Mouse (Mus musculus) right cerebral cortex, postnatal 36 days (tissue): Measurements from ENCODE around the gene Bmx.

Experiments used
- DNase-seq, 2 experiments: peaks; one replicate each; pipeline ENCODE4 v3.0.0; 2022; ENCODE audit warnings: low spot score in 2 of 2, mixed read lengths in 1 of 2

Gene Bmx

DNA sequence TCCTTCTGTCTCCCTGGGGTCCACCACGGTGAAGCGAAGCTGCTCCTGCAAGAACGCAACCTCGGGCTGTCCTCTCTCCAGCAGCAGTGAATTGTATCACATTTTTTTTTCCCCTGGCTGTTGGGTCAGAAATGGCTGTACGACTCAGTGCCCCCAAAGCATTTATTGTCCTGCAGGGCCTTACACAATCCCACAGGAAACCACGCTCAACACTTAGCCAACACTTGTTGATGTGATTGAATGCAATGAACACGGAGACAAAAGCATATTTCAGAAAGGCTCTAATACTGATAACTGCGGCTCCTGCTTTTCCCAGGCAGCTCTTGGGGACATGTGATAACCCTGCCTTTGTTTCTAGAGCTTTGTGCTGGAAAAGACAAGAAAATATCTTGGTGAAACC, at the start of gene Bmx:
TSS of gene Bmx (minus strand) at position 137 of the 400 bp plus-strand sequence.
- no peak for DNase-seq

- no peak for DNase-seq
Measured at GRCm38 (mm10) chrX:164306250-164306649, 48.3 kb upstream of the Bmx start.

DNA sequence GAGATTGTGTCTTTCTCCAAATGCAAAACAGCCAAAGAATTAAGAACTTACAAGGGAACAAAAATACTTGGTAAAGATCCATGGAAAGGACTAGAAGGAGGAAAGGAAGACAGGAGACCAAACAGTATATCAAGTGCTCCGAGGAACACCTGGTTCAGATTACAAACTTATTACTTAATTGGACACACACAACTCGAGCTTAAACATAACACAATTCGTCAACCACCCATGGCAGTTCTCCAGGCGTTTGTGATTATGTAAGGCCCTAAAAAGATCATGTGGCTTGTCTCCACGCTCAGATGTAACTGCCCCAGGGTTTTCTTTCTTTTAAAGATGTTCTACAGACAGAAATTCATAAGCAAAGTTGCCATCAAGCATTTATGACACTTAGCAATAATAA, 33.2 kb upstream of the Bmx start:
- DNase-seq, result no peak

GRCm38 (mm10) chrX:164287077-164287476, 29.1 kb upstream of the Bmx start:
- no peak for DNase-seq

GRCm38 (mm10) chrX:164283808-164284207, 25.8 kb upstream of the Bmx start:
- no peak for DNase-seq

GRCm38 (mm10) chrX:164280918-164281647, 23.1 kb upstream of the Bmx start:
- no peak for DNase-seq

DNA sequence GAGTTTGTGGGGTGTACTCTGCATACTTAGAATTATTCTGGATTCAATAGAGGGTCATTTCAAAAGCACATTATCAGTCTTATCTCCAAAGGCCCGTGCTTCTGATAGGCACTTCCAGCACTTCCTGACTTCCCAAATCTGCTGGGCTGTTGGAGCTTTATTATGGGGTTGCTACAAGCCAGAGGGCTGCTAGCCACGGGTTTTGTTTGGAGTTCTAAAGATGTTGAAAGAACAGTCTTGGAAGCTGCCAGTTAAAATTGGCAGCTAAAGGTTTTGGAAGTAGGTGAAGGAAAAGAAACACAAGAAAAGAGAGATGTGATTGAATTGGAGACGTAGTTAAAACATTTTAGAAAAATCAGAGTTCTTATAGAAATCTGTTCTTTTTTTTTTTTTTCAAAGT, 17.5 kb upstream of the Bmx start:
- no peak for DNase-seq

DNA sequence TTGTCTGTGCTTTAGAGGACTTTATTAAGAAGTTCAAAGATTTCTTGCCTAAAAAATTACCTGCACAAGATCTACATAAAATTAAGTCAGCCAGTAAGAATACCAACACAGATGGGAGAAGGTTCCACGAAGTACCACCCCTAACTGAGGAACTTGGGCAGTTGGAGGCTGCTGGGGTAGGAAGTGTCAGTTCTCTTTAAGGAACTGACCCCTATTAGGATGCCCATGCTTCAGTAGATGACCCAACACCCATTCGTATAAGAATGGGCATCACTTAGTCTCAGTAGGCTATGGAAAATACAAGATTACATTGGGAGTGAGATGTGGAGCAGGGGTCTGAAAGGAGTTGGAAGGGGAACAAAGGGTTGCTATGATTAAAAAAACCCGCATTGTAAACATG, 12.6 kb upstream of the Bmx start:
- DNase-seq, result no peak

GRCm38 (mm10) chrX:164269285-164269761, 11.3 kb upstream of the Bmx start, which contains the start of gene Pir:
Gene Pir (plus strand): TSS chrX:164269371.
- DNase-seq, result peak; percentile 10 to 33

- DNase-seq, result no peak
Measured at GRCm38 (mm10) chrX:164264861-164265260, 6.9 kb upstream of the Bmx start.

- DNase-seq, result no peak
Measured at GRCm38 (mm10) chrX:164262286-164262685, 4.3 kb upstream of the Bmx start.

DNA sequence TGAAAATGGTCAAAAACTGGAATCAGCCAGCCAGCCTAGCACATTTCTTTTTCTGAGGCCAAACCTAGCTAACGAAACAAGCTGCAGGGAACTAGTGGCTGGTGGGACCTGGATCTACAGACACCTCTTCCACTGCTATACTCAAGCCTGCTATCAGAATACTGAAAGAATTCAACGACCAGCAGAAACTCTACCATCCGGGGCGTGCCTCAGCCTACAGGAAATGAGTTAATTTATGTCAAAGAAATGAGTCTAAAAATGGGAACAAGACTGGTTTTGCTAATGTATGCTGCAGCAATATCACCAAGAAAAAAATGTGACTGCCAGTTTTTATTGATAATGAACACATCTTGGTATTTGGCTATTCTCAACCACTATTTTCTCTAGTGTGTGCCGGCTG, 669 bp upstream of the Bmx start:
- DNase-seq, result no peak

- DNase-seq, result no peak
Measured at GRCm38 (mm10) chrX:164256527-164256926, 1.5 kb downstream of the Bmx start.

DNA sequence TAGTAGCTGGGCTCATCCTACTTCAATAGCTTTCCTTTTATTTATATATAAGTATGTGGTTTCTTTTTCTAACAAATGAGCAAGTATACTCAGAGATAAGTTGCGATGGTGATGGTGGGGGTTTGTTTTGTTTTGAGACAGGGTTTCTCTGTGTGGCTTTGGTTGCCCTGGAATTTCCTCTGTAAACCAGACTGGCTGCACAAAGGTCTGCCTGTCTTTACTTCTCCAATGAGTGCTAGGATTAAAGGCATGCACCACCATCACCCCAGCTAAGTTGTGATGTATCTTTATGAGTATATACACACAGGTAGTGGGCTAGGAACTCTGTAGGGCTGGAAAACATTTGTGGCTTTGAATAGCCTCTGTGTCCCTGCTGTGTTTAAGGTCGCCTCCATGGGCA, 11.3 kb downstream of the Bmx start:
- no peak for DNase-seq

GRCm38 (mm10) chrX:164245714-164246113, 12.3 kb downstream of the Bmx start:
- DNase-seq, result no peak

DNA sequence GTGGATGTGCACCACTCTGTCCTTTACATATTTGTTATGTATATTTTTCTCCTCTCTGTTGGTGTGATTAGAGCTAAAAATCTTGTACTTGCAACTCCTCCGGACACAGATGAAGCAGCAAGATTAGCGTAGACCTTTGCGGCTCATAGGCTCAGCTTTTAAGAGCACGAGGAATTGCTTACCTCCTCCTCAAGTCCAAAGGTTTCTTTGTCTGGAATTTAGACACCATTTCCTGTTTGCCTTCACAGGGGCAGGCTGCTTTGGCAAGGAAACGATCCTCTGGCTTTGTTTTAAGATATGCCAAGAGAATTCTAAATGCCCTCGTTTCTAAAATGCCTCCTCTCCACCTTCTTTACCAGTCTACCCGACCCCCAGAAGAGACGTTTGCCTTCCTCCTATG, 24.6 kb downstream of the Bmx start:
- no peak for DNase-seq

DNA sequence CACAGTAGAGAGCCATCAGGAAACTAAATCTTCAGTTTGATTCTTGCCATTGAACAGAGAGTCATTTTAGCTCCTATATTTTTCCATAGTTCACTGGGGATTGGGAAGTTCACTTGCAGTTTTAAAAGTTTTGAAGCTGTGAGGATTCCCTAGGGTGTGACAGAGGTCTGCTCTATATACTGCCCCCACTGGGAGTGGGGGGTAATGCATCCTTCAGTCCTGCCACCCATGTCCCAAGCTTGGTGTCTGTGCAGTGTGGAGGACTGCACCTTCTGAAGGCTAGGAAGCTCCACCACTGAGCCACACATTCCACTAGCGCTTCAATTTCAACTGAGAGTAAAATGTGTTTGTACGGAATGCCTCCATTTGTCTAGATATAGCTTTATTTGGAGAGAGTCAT, 36.0 kb downstream of the Bmx start:
- no peak for DNase-seq

GRCm38 (mm10) chrX:164200547-164200946, 57.4 kb downstream of the Bmx start:
- no peak for DNase-seq

GRCm38 (mm10) chrX:164197679-164198078, 60.3 kb downstream of the Bmx start:
- DNase-seq, result no peak

- no peak for DNase-seq
Measured at GRCm38 (mm10) chrX:164189880-164190279, 68.1 kb downstream of the Bmx start.

DNA sequence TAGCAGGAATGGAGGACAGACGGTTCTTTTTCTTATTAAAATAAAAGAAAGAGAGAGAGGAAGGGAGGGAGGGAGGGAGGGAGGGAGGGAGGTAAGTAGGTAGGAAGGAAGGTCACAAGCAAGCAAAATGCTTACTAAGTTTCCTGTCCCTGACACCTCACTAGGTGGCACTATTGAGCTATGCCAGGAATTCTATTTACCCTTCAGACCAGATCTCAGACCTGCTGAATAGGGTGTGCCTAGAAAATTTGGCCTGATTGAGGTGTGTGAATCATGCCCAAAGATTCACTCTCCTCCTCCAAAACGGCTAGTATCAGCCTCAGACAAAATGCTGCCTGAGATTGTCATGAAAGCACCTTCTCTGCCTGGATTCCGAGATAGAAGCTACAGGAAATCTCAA, 74.1 kb downstream of the Bmx start:
- peak; percentile 1 to 3 for DNase-seq

DNA sequence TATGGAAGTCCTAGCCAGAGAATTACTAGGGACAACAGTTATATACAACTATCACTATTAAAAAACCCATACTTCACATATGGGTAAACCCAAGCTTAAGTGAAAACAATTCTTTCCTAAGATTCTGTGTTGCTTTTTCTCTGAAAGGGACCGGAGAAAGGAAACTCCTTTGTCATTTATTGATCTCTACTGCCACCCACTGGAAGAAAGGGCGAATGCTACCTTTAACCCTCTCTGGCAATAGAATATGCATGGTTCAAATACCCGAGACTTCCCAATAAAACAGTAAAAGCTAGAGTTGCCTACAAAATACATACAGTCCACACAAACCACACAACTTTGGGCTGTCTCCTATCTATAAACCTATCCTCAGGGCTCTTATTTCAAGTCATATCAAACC, 78.2 kb downstream of the Bmx start:
- DNase-seq, result peak in 1 of 2 experiments; percentile 9

DNA sequence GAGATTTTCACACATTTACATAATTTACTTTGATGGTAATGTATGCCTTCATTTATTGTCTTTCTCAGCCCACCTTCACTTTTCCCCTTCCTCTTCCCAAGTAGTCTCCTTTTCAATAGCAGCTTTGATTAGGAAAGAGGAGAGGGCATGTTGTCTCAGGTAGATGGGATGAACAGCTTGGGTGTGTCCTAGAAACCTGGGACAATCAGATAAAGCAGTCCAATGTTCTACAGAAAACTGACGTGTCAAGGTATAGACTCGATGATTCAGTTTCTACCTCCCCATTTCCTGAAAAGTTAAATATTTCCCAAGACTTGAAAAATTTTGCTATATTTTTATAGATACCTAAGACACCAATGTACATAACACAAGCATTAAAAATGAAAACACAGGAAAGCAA, 79.1 kb downstream of the Bmx start:
- DNase-seq, result no peak

DNA sequence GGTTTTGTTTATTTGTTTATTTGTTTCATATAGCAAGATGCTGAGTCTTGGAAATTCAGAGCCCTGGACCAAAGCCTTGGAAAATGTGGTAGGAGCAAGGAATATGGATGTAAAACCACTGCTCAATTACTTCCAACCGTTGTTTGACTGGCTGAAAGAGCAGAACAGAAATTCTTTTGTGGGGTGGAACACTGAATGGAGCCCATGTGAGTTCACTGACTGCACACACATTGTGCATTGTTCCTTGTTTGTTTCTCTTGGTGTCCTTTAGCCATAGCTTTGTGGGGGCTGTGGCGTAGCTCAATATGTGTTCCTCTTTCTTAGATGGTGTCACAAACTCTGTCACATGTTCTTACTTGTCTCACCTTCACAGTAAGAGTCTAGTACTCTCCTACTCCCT, 82.2 kb downstream of the Bmx start:
- DNase-seq, result no peak
